Mouse (Mus musculus) left cerebral cortex, adult 2 months (tissue): ENCODE measurements around the gene Adgrb3. TPM values are rescaled to one million over a fixed set of nuclear protein-coding genes. Genes with fewer than 3 reads are reported as not detected.
"Not testable (repeated sequence)": the region's sequence is repeated elsewhere in the genome, so short reads cannot be mapped to it uniquely, and the experiment has no call there.

Source experiments
- DNase-seq, 2 experiments: peaks; one replicate each; pipeline ENCODE4 v3.0.0; 2021 to 2022; ENCODE audit warnings: low spot score in 2 of 2, mixed read lengths in 1 of 2; ENCODE audit errors: extremely low spot score in 1 of 2
- H3K27ac ChIP-seq: fragments of 200-600 bp; 2 replicates; pipeline ENCODE4 v1.8.1; 2022
- H3K4me3 ChIP-seq: fragments of 200-600 bp; 2 replicates; pipeline ENCODE4 v1.8.1; 2022
- CTCF ChIP-seq: fragments of 200-600 bp; IDR thresholded peaks from 2 replicates; pipeline ENCODE4 v1.8.1; 2022; ENCODE audit warnings: antibody characterized with exemption, mild to moderate bottlenecking, moderate library complexity
- intact Hi-C: fragments of 180-260 bp; cut with DNase I; formaldehyde crosslinking; loops from one replicate; pipeline ENCODE4 v1.15.1; 2025
- total RNA-seq, 2 experiments: library from RNA; stranded (reverse); gene quantifications; 2 replicates each; pipeline ENCODE4 v1.2.3; 2021

Adgrb3 gene
- total RNA-seq, 2 experiments from 2014 or later, result 100 to 103 TPM

- no peak for TF ChIP-seq CTCF
- no peak for DNase-seq
- intact Hi-C loops, result no loop called here
- H3K4me3 ChIP-seq, result no peak overlapping the region
- peak overlapping the region; percentile 26; the same call in 1 of the 2 replicates for H3K27ac ChIP-seq
Observed at GRCm38 (mm10) chr1:25711474-25711873, 118.0 kb downstream of the Adgrb3 start.

GRCm38 (mm10) chr1:25706299-25706698 lies 123.2 kb downstream of the Adgrb3 start:
- DNase-seq, result no peak
- H3K27ac ChIP-seq, result no peak overlapping the region
- no peak overlapping the region for H3K4me3 ChIP-seq
- no peak for TF ChIP-seq CTCF
- intact Hi-C loops, result no loop called here

GRCm38 (mm10) chr1:25698702-25699250 lies 130.7 kb downstream of the Adgrb3 start:
- intact Hi-C loops, result no loop called here
- Histone ChIP-seq H3K4me3 (no peak overlapping the region), H3K27ac (no peak overlapping the region)
- no peak for DNase-seq
- no peak for TF ChIP-seq CTCF

GRCm38 (mm10) chr1:25697179-25697578 lies 132.3 kb downstream of the Adgrb3 start:
- no peak for TF ChIP-seq CTCF
- Histone ChIP-seq H3K4me3 (no peak overlapping the region), H3K27ac (no peak overlapping the region)
- intact Hi-C loops, result loop anchor here (2.0 kb wide), 1 partner anchor 130 kb away; no protein-coding TSS in a partner anchor
- no peak for DNase-seq

GRCm38 (mm10) chr1:25696771-25697170 lies 132.7 kb downstream of the Adgrb3 start:
- peak; percentile 54 for TF ChIP-seq CTCF
- Histone ChIP-seq H3K27ac (no peak overlapping the region), H3K4me3 (no peak overlapping the region)
- DNase-seq, result no peak
- intact Hi-C loops, result loop anchor here (2.0 kb wide), 1 partner anchor 130 kb away; no protein-coding TSS in a partner anchor

DNA sequence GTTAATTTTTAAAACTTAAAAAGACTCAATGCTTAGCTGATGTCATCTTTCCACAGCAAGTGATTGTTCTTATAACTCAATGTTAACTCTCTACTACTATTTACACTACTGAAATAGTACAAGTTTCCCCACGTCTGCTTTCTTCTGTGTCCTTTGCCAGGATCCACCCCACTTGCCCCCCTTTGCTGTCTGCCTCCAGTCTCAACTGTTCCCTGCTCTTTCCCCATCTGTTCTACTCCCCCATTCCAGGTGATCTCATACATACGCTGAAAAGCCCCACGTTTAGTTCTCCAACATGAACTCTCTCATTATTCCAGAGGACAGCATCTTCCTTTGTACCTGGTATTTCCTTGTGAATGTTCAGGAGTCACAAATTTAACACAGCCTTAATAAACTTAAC lies 147.4 kb downstream of the Adgrb3 start:
- no peak for DNase-seq
- TF ChIP-seq CTCF, result no peak
- intact Hi-C loops, result no loop called here
- H3K27ac ChIP-seq, result no peak overlapping the region; the same call in 1 of the 2 replicates
- H3K4me3 ChIP-seq, result no peak overlapping the region

- no peak for TF ChIP-seq CTCF
- intact Hi-C loops, result no loop called here
- 0 out of 2 replicates have a peak overlapping the region, but pooled peaks have one; percentile 28 for H3K27ac ChIP-seq
- DNase-seq, result no peak
- no peak overlapping the region for H3K4me3 ChIP-seq
Observed at GRCm38 (mm10) chr1:25679656-25680055, 149.9 kb downstream of the Adgrb3 start.

- intact Hi-C loops, result no loop called here
- no peak for TF ChIP-seq CTCF
- Histone ChIP-seq H3K27ac (no peak overlapping the region), H3K4me3 (no peak overlapping the region)
- no peak for DNase-seq
Observed at GRCm38 (mm10) chr1:25652717-25653116, 176.8 kb downstream of the Adgrb3 start.

GRCm38 (mm10) chr1:25644256-25644655 lies 185.3 kb downstream of the Adgrb3 start:
- Histone ChIP-seq H3K4me3 (no peak overlapping the region), H3K27ac (peak overlapping the region; percentile 57)
- DNase-seq, result no peak
- intact Hi-C loops, result no loop called here
- no peak for TF ChIP-seq CTCF

DNA sequence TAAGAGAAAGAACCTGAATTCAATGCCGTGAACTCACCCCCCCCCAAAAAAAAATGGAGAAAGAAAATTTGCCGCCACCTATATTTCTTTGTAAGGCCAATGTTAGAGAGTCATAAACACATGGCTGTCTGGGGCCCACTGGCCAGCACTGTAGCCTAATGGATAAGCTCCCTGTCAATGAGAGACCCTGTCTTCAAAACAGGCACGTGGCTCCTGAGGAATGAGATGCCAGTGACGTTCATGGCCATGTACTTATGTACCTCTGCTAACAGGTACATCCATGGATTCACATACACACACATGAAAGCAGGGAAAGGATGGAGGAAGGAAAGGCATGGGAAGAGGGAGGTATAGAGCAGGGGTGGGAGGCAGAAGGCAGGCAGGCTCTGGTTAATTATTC lies 208.0 kb downstream of the Adgrb3 start:
- intact Hi-C loops, result no loop called here
- Histone ChIP-seq H3K27ac (peak overlapping the region; percentile 16; the same call in 1 of the 2 replicates), H3K4me3 (no peak overlapping the region)
- DNase-seq, result no peak
- TF ChIP-seq CTCF, result no peak

DNA sequence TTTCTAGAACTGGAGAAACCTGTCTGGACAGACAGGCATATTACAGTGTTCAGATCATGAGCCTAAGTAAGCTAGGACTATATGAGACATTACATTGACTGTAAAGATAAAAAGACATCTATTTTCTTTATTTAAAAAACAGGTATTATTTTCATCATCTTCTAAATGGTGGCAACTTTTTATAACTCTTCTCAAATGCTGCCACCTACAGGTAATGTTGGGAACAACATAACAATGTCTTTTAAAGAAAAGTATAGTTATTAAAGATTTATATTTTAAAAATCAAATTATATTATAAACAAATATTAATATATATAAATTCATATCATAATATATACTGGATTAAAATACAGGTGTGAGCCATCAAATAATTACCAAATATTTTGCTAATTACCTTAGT lies 212.6 kb downstream of the Adgrb3 start:
- intact Hi-C loops, result loop anchor here (2.0 to 10.0 kb wide), 3 partner anchors 106 to 712 kb away; no protein-coding TSS in a partner anchor
- no peak overlapping the region for H3K27ac ChIP-seq
- peak; percentile 66 for TF ChIP-seq CTCF
- no peak for DNase-seq
- no peak overlapping the region for H3K4me3 ChIP-seq

DNA sequence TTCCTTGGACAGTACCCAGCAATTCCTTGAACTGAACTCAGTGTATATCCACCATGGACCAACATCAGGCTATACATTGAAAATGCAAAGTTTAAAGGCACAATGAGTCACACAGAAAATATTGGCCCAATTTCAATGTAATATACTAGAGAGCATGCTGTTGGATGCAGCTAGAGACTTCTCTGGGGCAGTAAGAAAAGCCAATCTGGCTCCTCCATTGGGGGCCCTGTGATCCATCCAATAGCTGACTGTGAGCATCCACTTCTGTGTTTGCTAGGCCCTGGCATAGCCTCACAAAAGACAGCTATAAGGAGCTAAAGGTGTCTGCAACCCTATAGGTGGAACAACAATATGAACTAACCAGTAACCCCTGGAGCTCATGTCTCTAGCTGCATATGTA lies 218.7 kb downstream of the Adgrb3 start:
- not testable (repeated sequence) for DNase-seq, H3K27ac ChIP-seq, H3K4me3 ChIP-seq
- intact Hi-C loops, result loop anchor here (10.0 kb wide), 1 partner anchor 706 kb away; no protein-coding TSS in a partner anchor

- TF ChIP-seq CTCF, result no peak
- DNase-seq, result no peak
- intact Hi-C loops, result no loop called here
- H3K4me3 ChIP-seq, result no peak overlapping the region
- H3K27ac ChIP-seq, result no peak overlapping the region; the same call in 1 of the 2 replicates
Observed at GRCm38 (mm10) chr1:25598941-25599340, 230.6 kb downstream of the Adgrb3 start.
